Mouse (Mus musculus): ENCODE data around the gene Runx2. TPM values are rescaled to one million over a fixed set of nuclear protein-coding genes. Genes with fewer than 3 reads are reported as not detected.
A peak's percentile ranks its signal among the peaks of the same experiment; 100 is the strongest.

Gene Runx2
- polyA plus RNA-seq, 1 experiment from 2014 or later: 1.4 TPM

GRCm38 (mm10) chr17:44528617-44529016 is 286.0 kb downstream of the Runx2 start:
- no peaks in the 10 kb centered on the region for H3K4me1 ChIP-seq (ENCODE audit: control insufficient read depth, insufficient read depth, low read length)
- H3K4me2 ChIP-seq (ENCODE audit: low read depth): no peak overlapping the region
- H3K36me3 ChIP-seq (ENCODE audit: control insufficient read depth, insufficient read depth, low read length): no peaks in the 10 kb centered on the region
- DNase-seq (ENCODE audit: low spot score) (no peak), ATAC-seq (ENCODE audit: insufficient read depth, low FRiP score, low TSS enrichment) (no peak)
- no peak overlapping the region for H3K27ac ChIP-seq (ENCODE audit: low read depth, low read length)
- WGBS: 65% methylated on average over 4 of the region's 4 CpGs
- H3K4me3 ChIP-seq (ENCODE audit: low read depth, low read length): no peak overlapping the region
- no peaks in the 10 kb centered on the region for H3K27me3 ChIP-seq (ENCODE audit: control insufficient read depth, insufficient read depth, low read length)
- H3K9ac ChIP-seq (ENCODE audit: low read length): no peak overlapping the region
- no peaks in the 10 kb centered on the region for H3K9me3 ChIP-seq (ENCODE audit: control insufficient read depth, low read length)

GRCm38 (mm10) chr17:44524146-44524545 is 290.5 kb downstream of the Runx2 start:
- Histone ChIP-seq H3K27ac (ENCODE audit: low read depth, low read length) (no peak overlapping the region), H3K4me1 (ENCODE audit: control insufficient read depth, insufficient read depth, low read length) (no peaks in the 10 kb centered on the region), H3K9me3 (ENCODE audit: control insufficient read depth, low read length) (no peaks in the 10 kb centered on the region), H3K9ac (ENCODE audit: low read length) (no peak overlapping the region), H3K4me2 (ENCODE audit: low read depth) (no peak overlapping the region), H3K27me3 (ENCODE audit: control insufficient read depth, insufficient read depth, low read length) (no peaks in the 10 kb centered on the region), H3K4me3 (ENCODE audit: low read depth, low read length) (no peak overlapping the region), H3K36me3 (ENCODE audit: control insufficient read depth, insufficient read depth, low read length) (no peaks in the 10 kb centered on the region)
- ATAC-seq (ENCODE audit: insufficient read depth, low FRiP score, low TSS enrichment): no peak
- no peak for DNase-seq (ENCODE audit: low spot score)
- 63% methylated on average over 1 of the region's 1 CpGs for WGBS

DNA sequence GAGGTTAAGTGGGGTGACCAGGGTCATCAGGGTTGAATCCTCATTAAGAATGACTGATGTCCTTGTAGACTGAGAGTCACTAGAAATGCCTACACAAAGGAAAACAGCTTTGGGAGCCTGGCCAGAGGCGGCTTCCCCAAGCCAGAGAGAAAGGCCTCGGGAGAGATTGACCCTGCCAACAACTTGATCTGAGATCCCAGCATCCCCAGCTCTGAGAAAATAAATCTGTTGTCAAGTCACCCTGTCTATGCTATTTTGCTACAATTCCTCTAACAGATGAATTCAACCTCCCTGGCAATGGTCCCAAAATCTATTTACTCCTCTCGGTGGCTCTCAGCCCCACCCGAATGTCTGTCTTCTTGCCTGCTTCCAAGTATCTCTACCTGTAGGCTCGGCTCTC is 291.7 kb downstream of the Runx2 start:
- Histone ChIP-seq H3K36me3 (ENCODE audit: control insufficient read depth, insufficient read depth, low read length) (no peaks in the 10 kb centered on the region), H3K27ac (ENCODE audit: low read depth, low read length) (no peak overlapping the region), H3K4me3 (ENCODE audit: low read depth, low read length) (no peak overlapping the region), H3K9me3 (ENCODE audit: control insufficient read depth, low read length) (no peaks in the 10 kb centered on the region), H3K9ac (ENCODE audit: low read length) (no peak overlapping the region), H3K4me1 (ENCODE audit: control insufficient read depth, insufficient read depth, low read length) (no peaks in the 10 kb centered on the region), H3K4me2 (ENCODE audit: low read depth) (no peak overlapping the region), H3K27me3 (ENCODE audit: control insufficient read depth, insufficient read depth, low read length) (no peaks in the 10 kb centered on the region)
- DNase-seq (ENCODE audit: low spot score) (no peak), ATAC-seq (ENCODE audit: insufficient read depth, low FRiP score, low TSS enrichment) (no peak)
- 63% methylated on average over 5 of the region's 5 CpGs for WGBS

DNA sequence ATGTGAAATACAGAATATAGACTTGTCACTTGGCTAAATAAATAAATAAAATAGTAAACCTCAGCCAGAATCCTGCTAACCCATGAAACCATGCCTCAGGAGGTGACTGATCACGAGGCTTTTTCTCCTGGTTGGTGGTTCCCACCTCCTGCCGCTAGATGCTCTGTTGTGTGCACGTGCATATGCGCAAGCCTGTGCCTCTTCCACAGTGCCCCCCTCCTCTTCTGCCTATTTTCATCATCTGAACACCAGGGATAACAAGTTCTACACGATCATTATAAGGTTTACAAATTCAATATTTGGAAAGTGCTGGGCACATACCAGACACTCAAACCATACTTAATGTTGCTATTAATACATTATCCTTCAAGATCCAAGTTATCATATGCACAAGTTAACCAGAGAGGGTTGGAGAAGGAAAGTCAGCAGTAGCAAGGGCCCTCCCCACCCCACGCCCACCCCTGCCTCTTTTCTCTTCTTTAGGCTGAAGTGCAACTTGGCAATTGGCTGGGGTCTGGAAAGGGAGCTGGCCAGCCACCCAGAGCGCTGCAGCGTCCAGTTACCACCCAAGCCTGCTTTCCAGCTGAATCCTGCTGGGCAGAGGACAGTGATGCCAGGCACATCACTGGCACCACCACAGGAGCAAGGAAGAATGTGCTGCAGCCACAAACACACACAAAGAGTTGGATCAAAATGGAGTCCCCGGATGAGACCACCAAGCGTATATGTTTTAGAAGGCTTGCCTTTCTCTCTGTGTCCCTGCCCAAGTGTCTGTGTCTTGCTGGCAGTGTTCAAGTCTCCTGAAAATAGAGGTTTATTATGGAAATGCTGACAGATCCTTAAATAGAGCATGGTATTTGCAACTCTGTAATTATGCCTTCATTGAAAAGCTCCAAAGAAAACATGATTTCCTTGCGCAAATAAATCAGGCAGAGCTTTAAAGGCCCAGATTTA is 294.2 kb downstream of the Runx2 start:
- DNase-seq (ENCODE audit: low spot score): no peak

GRCm38 (mm10) chr17:44519356-44519755 is 295.2 kb downstream of the Runx2 start:
- no peak overlapping the region for H3K27ac ChIP-seq (ENCODE audit: low read depth, low read length)
- H3K9ac ChIP-seq (ENCODE audit: low read length): no peak overlapping the region
- H3K36me3 ChIP-seq (ENCODE audit: control insufficient read depth, insufficient read depth, low read length): no peaks in the 10 kb centered on the region
- no peak overlapping the region for H3K4me3 ChIP-seq (ENCODE audit: low read depth, low read length)
- no peak overlapping the region for H3K4me2 ChIP-seq (ENCODE audit: low read depth)
- 78% methylated on average over 3 of the region's 3 CpGs for WGBS
- no peak for ATAC-seq (ENCODE audit: insufficient read depth, low FRiP score, low TSS enrichment)
- H3K9me3 ChIP-seq (ENCODE audit: control insufficient read depth, low read length): no peaks in the 10 kb centered on the region
- H3K4me1 ChIP-seq (ENCODE audit: control insufficient read depth, insufficient read depth, low read length): no peaks in the 10 kb centered on the region
- no peaks in the 10 kb centered on the region for H3K27me3 ChIP-seq (ENCODE audit: control insufficient read depth, insufficient read depth, low read length)
- no peak for DNase-seq (ENCODE audit: low spot score)

More for the DNA sequence above, 294.2 kb downstream of the Runx2 start:
- ATAC-seq (ENCODE audit: insufficient read depth, low FRiP score, low TSS enrichment): no peak
- no peak overlapping the region for H3K27ac ChIP-seq (ENCODE audit: low read depth, low read length)
- H3K4me1 ChIP-seq (ENCODE audit: control insufficient read depth, insufficient read depth, low read length): no peaks in the 10 kb centered on the region
- H3K9ac ChIP-seq (ENCODE audit: low read length): no peak overlapping the region
- H3K27me3 ChIP-seq (ENCODE audit: control insufficient read depth, insufficient read depth, low read length): no peaks in the 10 kb centered on the region
- 79% methylated on average over 11 of the region's 11 CpGs for WGBS
- no peaks in the 10 kb centered on the region for H3K9me3 ChIP-seq (ENCODE audit: control insufficient read depth, low read length)
- H3K4me3 ChIP-seq (ENCODE audit: low read depth, low read length): no peak overlapping the region
- no peak overlapping the region for H3K4me2 ChIP-seq (ENCODE audit: low read depth)
- no peaks in the 10 kb centered on the region for H3K36me3 ChIP-seq (ENCODE audit: control insufficient read depth, insufficient read depth, low read length)

- Histone ChIP-seq H3K27me3 (ENCODE audit: control insufficient read depth, insufficient read depth, low read length) (no peaks in the 10 kb centered on the region), H3K9me3 (ENCODE audit: control insufficient read depth, low read length) (no peaks in the 10 kb centered on the region), H3K36me3 (ENCODE audit: control insufficient read depth, insufficient read depth, low read length) (no peaks in the 10 kb centered on the region), H3K4me3 (ENCODE audit: low read depth, low read length) (no peak overlapping the region), H3K9ac (ENCODE audit: low read length) (no peak overlapping the region), H3K27ac (ENCODE audit: low read depth, low read length) (no peak overlapping the region), H3K4me2 (ENCODE audit: low read depth) (no peak overlapping the region), H3K4me1 (ENCODE audit: control insufficient read depth, insufficient read depth, low read length) (no peaks in the 10 kb centered on the region)
- no peak for ATAC-seq (ENCODE audit: insufficient read depth, low FRiP score, low TSS enrichment)
- 92% methylated on average over 6 of the region's 6 CpGs for WGBS
- no peak for DNase-seq (ENCODE audit: low spot score)
Observed at GRCm38 (mm10) chr17:44518156-44518555, 296.4 kb downstream of the Runx2 start.

DNA sequence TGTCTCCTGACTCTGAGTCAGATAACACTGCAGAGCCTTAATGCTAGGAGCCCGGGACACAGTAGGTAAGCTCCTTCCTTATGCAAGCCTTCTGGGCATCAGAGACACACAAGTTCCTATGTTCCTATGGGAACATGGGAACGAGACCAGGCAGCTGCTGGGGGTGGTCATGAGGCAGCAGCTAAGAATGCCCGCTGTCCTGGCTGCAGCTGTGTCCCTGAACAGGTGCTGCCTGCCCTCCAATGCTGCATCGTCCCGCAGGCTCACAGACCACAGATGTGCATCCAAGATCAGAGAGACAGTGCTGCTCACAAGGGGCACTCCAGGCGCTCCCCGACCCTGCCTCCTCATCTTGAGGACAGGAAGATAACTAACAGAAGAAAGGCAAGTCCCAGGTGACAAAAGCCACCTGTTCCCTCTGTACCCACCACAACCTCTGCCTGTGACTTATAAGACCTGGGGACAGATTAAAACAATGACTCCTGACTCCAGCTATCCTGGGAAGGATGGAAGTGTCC is 306.3 kb downstream of the Runx2 start:
- H3K27ac ChIP-seq (ENCODE audit: low read depth, low read length): no peak overlapping the region
- H3K27me3 ChIP-seq (ENCODE audit: control insufficient read depth, insufficient read depth, low read length): no peaks in the 10 kb centered on the region
- H3K36me3 ChIP-seq (ENCODE audit: control insufficient read depth, insufficient read depth, low read length): no peaks in the 10 kb centered on the region
- no peaks in the 10 kb centered on the region for H3K9me3 ChIP-seq (ENCODE audit: control insufficient read depth, low read length)
- DNase-seq (ENCODE audit: low spot score) (no peak), ATAC-seq (ENCODE audit: insufficient read depth, low FRiP score, low TSS enrichment) (no peak)
- no peak overlapping the region for H3K4me2 ChIP-seq (ENCODE audit: low read depth)
- no peak overlapping the region for H3K9ac ChIP-seq (ENCODE audit: low read length)
- H3K4me1 ChIP-seq (ENCODE audit: control insufficient read depth, insufficient read depth, low read length): no peaks in the 10 kb centered on the region
- 61% methylated on average over 7 of the region's 7 CpGs for WGBS
- H3K4me3 ChIP-seq (ENCODE audit: low read depth, low read length): no peak overlapping the region

GRCm38 (mm10) chr17:44507741-44508140 is 306.9 kb downstream of the Runx2 start:
- no peak overlapping the region for H3K27ac ChIP-seq (ENCODE audit: low read depth, low read length)
- no peaks in the 10 kb centered on the region for H3K27me3 ChIP-seq (ENCODE audit: control insufficient read depth, insufficient read depth, low read length)
- ATAC-seq (ENCODE audit: insufficient read depth, low FRiP score, low TSS enrichment): no peak
- H3K4me2 ChIP-seq (ENCODE audit: low read depth): no peak overlapping the region
- no peak overlapping the region for H3K4me3 ChIP-seq (ENCODE audit: low read depth, low read length)
- no peaks in the 10 kb centered on the region for H3K4me1 ChIP-seq (ENCODE audit: control insufficient read depth, insufficient read depth, low read length)
- no peak overlapping the region for H3K9ac ChIP-seq (ENCODE audit: low read length)
- no peaks in the 10 kb centered on the region for H3K36me3 ChIP-seq (ENCODE audit: control insufficient read depth, insufficient read depth, low read length)
- H3K9me3 ChIP-seq (ENCODE audit: control insufficient read depth, low read length): no peaks in the 10 kb centered on the region
- no peak for DNase-seq (ENCODE audit: low spot score)
- 70% methylated on average over 3 of the region's 3 CpGs for WGBS

- ATAC-seq (ENCODE audit: insufficient read depth, low FRiP score, low TSS enrichment) (no peak), DNase-seq (ENCODE audit: low spot score) (peak; percentile 45)
- Histone ChIP-seq H3K4me2 (ENCODE audit: low read depth) (no peak overlapping the region), H3K27me3 (ENCODE audit: control insufficient read depth, insufficient read depth, low read length) (no peaks in the 10 kb centered on the region), H3K4me3 (ENCODE audit: low read depth, low read length) (no peak overlapping the region), H3K27ac (ENCODE audit: low read depth, low read length) (no peak overlapping the region), H3K9ac (ENCODE audit: low read length) (no peak overlapping the region), H3K4me1 (ENCODE audit: control insufficient read depth, insufficient read depth, low read length) (no peaks in the 10 kb centered on the region), H3K36me3 (ENCODE audit: control insufficient read depth, insufficient read depth, low read length) (no peaks in the 10 kb centered on the region), H3K9me3 (ENCODE audit: control insufficient read depth, low read length) (no peaks in the 10 kb centered on the region)
- WGBS: 42% methylated on average over 3 of the region's 3 CpGs
Observed at GRCm38 (mm10) chr17:44506524-44506923, 308.1 kb downstream of the Runx2 start.

Measured in neural tube, embryonic 11.5 days (tissue).